Mouse (Mus musculus) hindbrain, embryonic 15.5 days (tissue): ENCODE measurements around the gene Ipmk. TPM values are rescaled to one million over a fixed set of nuclear protein-coding genes. Genes with fewer than 3 reads are reported as not detected.

Experiments used
- ATAC-seq: fragments of 200-750 bp; cut with Nextera tagmentation; 2 replicates; pipeline ENCODE4 v1.8.0; 2017; ENCODE audit warnings: low read depth, moderate number of reproducible peaks, moderate TSS enrichment; ENCODE audit not compliant: low FRiP score
- H3K27ac ChIP-seq: fragments of 300-500 bp; sonication (generic); replicated peaks from 2 replicates; pipeline ENCODE4 v1.5.1; 2015; ENCODE audit warnings: mild to moderate bottlenecking, inconsistent platforms
- H3K27me3 ChIP-seq: fragments of 300-500 bp; sonication (generic); 2 replicates; pipeline ENCODE4 v1.6.1; 2015; ENCODE audit warnings: control low read depth, inconsistent platforms
- H3K36me3 ChIP-seq: fragments of 300-500 bp; sonication (generic); 2 replicates; pipeline ENCODE4 v1.6.1; 2015; ENCODE audit warnings: control low read depth, inconsistent platforms
- H3K4me1 ChIP-seq: fragments of 300-500 bp; sonication (generic); replicated peaks from 2 replicates; pipeline ENCODE4 v1.6.1; 2015; ENCODE audit warnings: control low read depth, inconsistent platforms
- H3K4me2 ChIP-seq: fragments of 300-500 bp; sonication (generic); 2 replicates; pipeline ENCODE4 v1.6.1; 2015; ENCODE audit warnings: moderate library complexity, mild to moderate bottlenecking, inconsistent platforms
- H3K4me3 ChIP-seq: fragments of 300-500 bp; sonication (generic); 2 replicates; pipeline ENCODE4 v1.5.1; 2015; ENCODE audit warnings: mild to moderate bottlenecking, inconsistent platforms
- H3K9ac ChIP-seq: fragments of 300-500 bp; sonication (generic); 2 replicates; pipeline ENCODE4 v1.6.1; 2015; ENCODE audit warnings: inconsistent platforms
- H3K9me3 ChIP-seq: fragments of 300-500 bp; sonication (generic); 2 replicates; pipeline ENCODE4 v1.6.1; 2016; ENCODE audit warnings: control low read depth, inconsistent platforms
- WGBS: fragments of 180-500 bp; shearing (Covaris S2); methylation state at CpG from one replicate; pipeline ENCODE4 v1.1.7; 2015; 5-methylcytosine and 5-hydroxymethylcytosine counted together
- polyA plus RNA-seq: library from polyadenylated mRNA; unstranded; fragments of >200 nt; fragmentation: Nextera tagmentation; extraction: Ambion mirVana; gene quantifications from 2 replicates; pipeline ENCODE4 v1.2.1, GENCODE M21; 2015

Ipmk gene
- polyA plus RNA-seq, 1 experiment from 2014 or later, result 16.9 TPM

GRCm38 (mm10) chr10:71342030-71342805 lies 5.3 kb upstream of the Ipmk start:
- Histone ChIP-seq H3K4me3 (no peak overlapping the region), H3K27ac (no peak overlapping the region), H3K27me3 (no peaks in the 10 kb centered on the region), H3K4me2 (no peak overlapping the region), H3K9me3 (no peaks in the 10 kb centered on the region), H3K36me3 (no peaks in the 10 kb centered on the region), H3K9ac (no peak overlapping the region), H3K4me1 (peaks cover 43% of the 10 kb centered on the region)
- WGBS, result 90% methylated on average over 7 of the region's 7 CpGs
- ATAC-seq, result no peak

- Histone ChIP-seq H3K4me3 (no peak overlapping the region), H3K4me1 (peaks cover 43% of the 10 kb centered on the region), H3K36me3 (no peaks in the 10 kb centered on the region), H3K9me3 (no peaks in the 10 kb centered on the region), H3K9ac (no peak overlapping the region), H3K4me2 (no peak overlapping the region), H3K27ac (no peak overlapping the region), H3K27me3 (no peaks in the 10 kb centered on the region)
- 90% methylated on average over 3 of the region's 3 CpGs for WGBS
- no peak for ATAC-seq
Observed at GRCm38 (mm10) chr10:71343130-71343529, 4.4 kb upstream of the Ipmk start.

- peak overlapping the region; percentile 81 for H3K4me2 ChIP-seq
- no peaks in the 10 kb centered on the region for H3K27me3 ChIP-seq
- H3K27ac ChIP-seq, result no peak overlapping the region; the same call in 1 of the 2 replicates
- peak overlapping the region; percentile 58 for H3K4me3 ChIP-seq
- H3K9me3 ChIP-seq, result no peaks in the 10 kb centered on the region
- peaks cover 44% of the 10 kb centered on the region for H3K4me1 ChIP-seq
- 21% methylated on average over 14 of the region's 14 CpGs for WGBS
- no peak for ATAC-seq
- H3K9ac ChIP-seq, result peak overlapping the region; percentile 76
- H3K36me3 ChIP-seq, result no peaks in the 10 kb centered on the region
Observed at GRCm38 (mm10) chr10:71343567-71344265, 3.8 kb upstream of the Ipmk start.

- H3K27me3 ChIP-seq, result no peaks in the 10 kb centered on the region
- H3K27ac ChIP-seq, result peak within 1 kb of the TSS; percentile 71
- no peaks in the 10 kb centered on the region for H3K9me3 ChIP-seq
- ATAC-seq, result peak; percentile 80
- H3K36me3 ChIP-seq, result no peaks in the 10 kb centered on the region
- peak within 1 kb of the TSS; percentile 76 for H3K9ac ChIP-seq
- H3K4me3 ChIP-seq, result peak within 1 kb of the TSS; percentile 58
- peak within 1 kb of the TSS; percentile 81 for H3K4me2 ChIP-seq
- WGBS, result under 1% methylated on average over 60 of the region's 60 CpGs
- peaks cover 45% of the 10 kb centered on the region for H3K4me1 ChIP-seq
Observed at GRCm38 (mm10) chr10:71344579-71345143, 2.9 kb upstream of the Ipmk start, which contains the start of gene Cisd1. Gene Cisd1 (minus strand): TSS chr10:71344954.

DNA sequence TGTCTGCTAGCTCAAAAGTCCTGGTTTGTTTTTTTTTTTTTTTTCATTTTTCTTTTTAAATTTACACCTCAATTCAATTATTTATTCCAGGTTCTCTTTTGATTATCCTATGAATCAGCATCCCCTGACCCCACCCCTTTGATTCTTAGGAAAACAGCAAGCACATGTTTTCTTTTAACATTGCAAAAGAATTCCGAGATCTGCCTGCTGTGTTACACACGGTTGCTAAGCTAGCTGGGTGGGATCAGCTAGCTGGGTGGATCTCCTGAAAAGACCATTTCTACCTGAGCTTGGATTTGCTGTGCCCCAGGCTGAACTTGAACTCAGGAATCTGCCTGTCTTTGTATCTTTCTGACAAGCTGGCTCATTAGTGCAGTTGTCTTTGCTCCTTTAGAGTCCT lies 1.5 kb upstream of the Ipmk start:
- WGBS, result 64% methylated on average over 2 of the region's 2 CpGs
- Histone ChIP-seq H3K4me1 (peaks cover 51% of the 10 kb centered on the region), H3K36me3 (no peaks in the 10 kb centered on the region), H3K9me3 (no peaks in the 10 kb centered on the region), H3K9ac (no peak overlapping the region), H3K27me3 (no peaks in the 10 kb centered on the region), H3K27ac (no peak overlapping the region), H3K4me3 (no peak overlapping the region), H3K4me2 (no peak overlapping the region)
- no peak for ATAC-seq

GRCm38 (mm10) chr10:71346722-71347508 lies 648 bp upstream of the Ipmk start:
- Histone ChIP-seq H3K9me3 (no peaks in the 10 kb centered on the region), H3K4me3 (peak overlapping the region; percentile 73), H3K27me3 (no peaks in the 10 kb centered on the region), H3K4me2 (peak overlapping the region; percentile 94), H3K4me1 (peaks cover 50% of the 10 kb centered on the region), H3K9ac (peak overlapping the region; percentile 76), H3K36me3 (no peaks in the 10 kb centered on the region), H3K27ac (peak overlapping the region; percentile 81)
- ATAC-seq, result no peak
- whole genome bisulfite sequencing, result 11% methylated on average over 13 of the region's 13 CpGs

DNA sequence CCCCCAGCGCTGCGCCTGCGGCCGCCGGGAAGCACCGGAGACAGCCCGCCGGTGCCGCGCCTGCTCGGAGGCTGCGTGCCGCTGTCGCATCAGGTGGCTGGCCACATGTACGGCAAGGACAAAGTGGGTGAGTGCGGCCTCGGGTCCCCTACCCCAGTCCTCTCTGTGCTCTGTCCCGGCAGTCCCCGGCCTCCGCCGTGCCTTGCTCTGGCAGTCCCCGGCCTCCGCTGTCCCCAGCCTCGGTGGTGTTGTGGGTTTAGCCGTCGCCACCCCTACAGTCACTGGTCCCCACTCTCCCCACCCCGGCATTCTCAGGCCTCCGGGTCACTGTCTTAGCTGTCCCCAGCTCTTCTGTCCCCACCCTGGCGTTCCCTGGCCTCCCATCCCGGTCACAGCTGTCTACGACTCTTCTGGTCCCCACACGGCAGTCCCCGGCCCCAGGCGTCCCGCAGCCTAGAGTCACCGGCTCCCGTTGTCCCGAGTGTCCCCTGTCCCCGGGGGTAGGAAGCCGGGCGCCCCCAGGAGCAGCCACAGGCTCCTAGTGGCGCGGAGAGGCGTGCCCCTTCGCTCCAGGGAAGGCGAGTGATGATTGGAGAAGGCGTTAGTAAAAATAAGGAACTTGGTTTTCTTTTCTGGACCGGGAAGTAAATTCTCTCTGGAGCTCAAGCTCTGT lies 537 bp downstream of the Ipmk start:
- under 1% methylated on average over 48 of the region's 48 CpGs for WGBS
- H3K4me3 ChIP-seq, result peak overlapping the region; percentile 73
- H3K9me3 ChIP-seq, result no peaks in the 10 kb centered on the region
- peak; percentile 62 for ATAC-seq
- H3K27me3 ChIP-seq, result no peaks in the 10 kb centered on the region
- no peaks in the 10 kb centered on the region for H3K36me3 ChIP-seq
- H3K4me2 ChIP-seq, result peak overlapping the region; percentile 94
- peak overlapping the region; percentile 76 for H3K9ac ChIP-seq
- peaks cover 41% of the 10 kb centered on the region for H3K4me1 ChIP-seq
- H3K27ac ChIP-seq, result peak overlapping the region; percentile 81

DNA sequence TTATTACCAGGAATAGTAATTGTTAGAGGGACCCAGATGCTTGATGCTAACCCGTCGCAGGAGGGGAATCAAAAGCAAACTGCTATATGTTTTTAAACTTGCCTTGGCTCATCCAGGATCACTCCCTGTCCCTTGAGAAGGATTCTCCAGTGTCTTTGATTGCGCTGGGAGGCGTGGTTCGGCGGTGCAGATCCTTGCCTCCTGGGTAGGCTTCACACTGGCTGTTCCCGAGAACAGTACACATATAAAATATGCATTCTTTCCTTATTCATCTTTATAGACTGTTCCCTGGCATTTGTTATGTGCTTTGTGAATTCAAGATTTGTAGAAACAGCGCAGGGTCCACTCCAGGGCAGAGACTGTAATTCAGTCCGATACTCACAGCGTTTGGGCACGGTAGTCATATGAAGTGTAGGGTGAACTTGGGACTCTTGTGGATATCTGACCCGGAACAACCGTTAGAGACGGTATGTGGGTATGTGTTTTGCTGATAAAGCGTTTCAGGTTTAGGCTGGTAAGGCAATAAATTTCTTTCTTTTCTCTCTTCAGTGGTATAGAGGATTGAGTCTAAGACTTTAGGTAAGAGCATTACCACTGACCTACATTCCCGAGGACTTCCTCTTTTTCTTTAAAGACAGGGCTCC lies 1.2 kb downstream of the Ipmk start:
- Histone ChIP-seq H3K27me3 (no peaks in the 10 kb centered on the region), H3K4me3 (peak overlapping the region; percentile 73), H3K4me2 (peak overlapping the region; percentile 94), H3K36me3 (no peaks in the 10 kb centered on the region), H3K9me3 (no peaks in the 10 kb centered on the region), H3K4me1 (peaks cover 35% of the 10 kb centered on the region), H3K9ac (peak overlapping the region; percentile 76), H3K27ac (peak overlapping the region; percentile 81)
- no peak for ATAC-seq
- 24% methylated on average over 16 of the region's 16 CpGs for WGBS

DNA sequence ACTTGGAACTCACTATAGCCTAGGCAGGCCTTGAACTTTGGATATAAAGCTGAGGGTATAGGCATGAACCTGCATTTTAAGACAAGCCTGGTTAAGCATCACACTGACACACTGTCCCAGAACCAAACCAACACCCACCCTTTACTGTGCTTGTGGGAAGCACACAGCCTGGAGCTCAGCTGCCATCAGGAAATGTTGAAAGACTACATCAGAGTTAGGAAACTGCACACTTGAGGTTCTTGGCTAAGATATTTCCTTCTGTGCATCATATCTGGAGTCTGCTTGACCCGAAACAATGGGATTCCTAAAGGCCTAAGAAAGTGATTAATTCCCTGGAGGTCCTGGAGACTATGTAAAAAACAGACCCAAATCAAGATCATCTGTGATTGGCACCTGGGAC lies 1.7 kb downstream of the Ipmk start:
- Histone ChIP-seq H3K9ac (peak overlapping the region; percentile 76; the same call in 1 of the 2 replicates), H3K27me3 (no peaks in the 10 kb centered on the region), H3K4me2 (peak overlapping the region; percentile 94), H3K36me3 (no peaks in the 10 kb centered on the region), H3K4me1 (peaks cover 30% of the 10 kb centered on the region), H3K9me3 (no peaks in the 10 kb centered on the region), H3K4me3 (peak overlapping the region; percentile 73), H3K27ac (no peak overlapping the region)
- ATAC-seq, result no peak
- WGBS, result 79% methylated on average over 1 of the region's 1 CpGs

GRCm38 (mm10) chr10:71351301-71351700 lies 3.7 kb downstream of the Ipmk start:
- Histone ChIP-seq H3K9ac (no peak overlapping the region), H3K4me3 (no peak overlapping the region), H3K9me3 (no peaks in the 10 kb centered on the region), H3K36me3 (no peaks in the 10 kb centered on the region), H3K27ac (no peak overlapping the region), H3K4me1 (peaks cover 23% of the 10 kb centered on the region), H3K27me3 (no peaks in the 10 kb centered on the region), H3K4me2 (no peak overlapping the region)
- ATAC-seq, result no peak
- WGBS, result 96% methylated on average over 7 of the region's 7 CpGs

DNA sequence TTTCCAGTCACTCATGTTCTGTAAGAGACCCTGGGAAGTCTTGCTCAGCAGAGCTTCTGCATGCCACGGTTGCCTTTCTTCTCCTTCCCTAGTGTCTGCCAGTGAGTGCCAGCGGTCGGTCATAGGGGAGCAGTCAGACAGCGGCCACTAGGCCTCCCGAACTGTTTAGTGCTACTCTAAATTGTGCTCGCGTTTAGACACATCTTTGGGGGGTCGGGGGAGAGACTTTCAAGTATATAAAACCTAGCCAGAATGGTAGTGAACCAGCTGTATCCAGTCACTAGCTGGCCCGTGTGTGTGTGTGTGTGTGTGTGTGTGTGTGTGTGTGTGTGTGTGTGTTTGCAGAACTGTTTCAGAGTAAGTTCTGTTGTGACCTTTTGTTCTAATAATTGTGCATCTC lies 6.3 kb downstream of the Ipmk start:
- Histone ChIP-seq H3K27me3 (no peaks in the 10 kb centered on the region), H3K9me3 (no peaks in the 10 kb centered on the region), H3K36me3 (no peaks in the 10 kb centered on the region), H3K4me2 (no peak overlapping the region), H3K4me1 (peaks cover 15% of the 10 kb centered on the region), H3K27ac (no peak overlapping the region), H3K4me3 (no peak overlapping the region), H3K9ac (no peak overlapping the region)
- WGBS, result 77% methylated on average over 9 of the region's 9 CpGs
- no peak for ATAC-seq
